Mouse (Mus musculus): ENCODE results near the gene Wdr31.

GRCm38 (mm10) chr4:62429616-62430015 is 41.1 kb downstream of the Wdr31 start:
- no peak for TF ChIP-seq CTCF (IDR thresholded peaks at IDR 0.05; ENCODE audit: insufficient read depth, low read depth, low read length)
- no peak for TF ChIP-seq POLR2A (IDR thresholded peaks at IDR 0.05; ENCODE audit: insufficient read depth, low read depth, low read length)
